Mouse (Mus musculus) bone marrow, adult 2 months (tissue): ENCODE measurements at regions not wholly inside any gene's neighbourhood (a gene's known extent, or its start where the extent isn't known, plus 50 kb on each side); places are given as distances from the start of the nearest gene placed in this dataset.

Source experiments
- CTCF ChIP-seq: fragments of 200-500 bp; IDR thresholded peaks from 2 replicates; pipeline ENCODE4 v1.5.1; 2011; ENCODE audit warnings: low read length, control low read depth; ENCODE audit not compliant: control insufficient read depth, insufficient read depth
- POLR2A ChIP-seq: fragments of 200-500 bp; IDR thresholded peaks from 2 replicates; pipeline ENCODE4 v1.6.1; 2011; ENCODE audit warnings: low read depth, mild to moderate bottlenecking, control low read depth, low read length, borderline replicate concordance; ENCODE audit not compliant: control insufficient read depth

DNA sequence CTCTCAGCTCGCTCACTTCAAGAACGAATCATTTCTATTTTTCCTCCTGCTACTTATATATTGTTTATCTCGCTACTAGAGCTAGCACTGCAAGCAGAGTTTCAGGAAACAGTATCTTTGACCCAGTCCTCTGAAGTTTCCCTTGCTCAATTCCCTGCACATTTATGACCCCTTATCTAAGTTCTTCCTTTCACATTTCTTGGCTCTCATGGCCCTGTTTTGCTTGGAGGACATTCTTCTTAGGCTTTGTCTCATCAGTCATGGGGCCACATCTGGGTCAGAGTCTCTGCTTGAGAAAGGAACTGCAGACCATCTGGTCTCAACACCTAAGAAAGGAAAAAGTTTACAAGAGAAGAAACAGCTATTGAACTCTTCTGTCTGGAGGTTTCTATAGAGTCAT, 166.7 kb upstream of the Adamts3 start:
- TF ChIP-seq POLR2A (no peak), CTCF (no peak)
